Mouse (Mus musculus) layer of hippocampus, adult 6 months (tissue): Measurements from ENCODE around the gene Gdpd2. TPM values are rescaled to one million over a fixed set of nuclear protein-coding genes. Genes with fewer than 3 reads are reported as not detected.

ENCODE experiments used
- long read RNA-seq, 2 experiments: library from polyadenylated mRNA; unstranded; transcript quantifications; one replicate each; pipeline ENCODE4 v2.0.0; 2019 to 2020
- polyA plus RNA-seq: library from polyadenylated mRNA; unstranded; fragments of <200 nt; fragmentation: Nextera tagmentation; gene quantifications from 2 replicates; pipeline ENCODE4 v1.2.3, GENCODE M21; 2021

The Gdpd2 gene
- 3.9 and 4.5 TPM in 2 replicates for polyA plus RNA-seq
- long read RNA-seq, experiment 1, partial matches to known transcripts: 2 of 5 reads
- long read RNA-seq, experiment 1, other reads (novel, unspliced or antisense): 1 of 5 reads
- long read RNA-seq, experiment 2, transcript Gdpd2-201 (16 exons, 2,495 nt): major isoform, 9 of 24 reads
- long read RNA-seq, experiment 2, partial matches to known transcripts: 0 of 24 reads
- long read RNA-seq, experiment 2, other reads (novel, unspliced or antisense): 11 of 24 reads

DNA sequence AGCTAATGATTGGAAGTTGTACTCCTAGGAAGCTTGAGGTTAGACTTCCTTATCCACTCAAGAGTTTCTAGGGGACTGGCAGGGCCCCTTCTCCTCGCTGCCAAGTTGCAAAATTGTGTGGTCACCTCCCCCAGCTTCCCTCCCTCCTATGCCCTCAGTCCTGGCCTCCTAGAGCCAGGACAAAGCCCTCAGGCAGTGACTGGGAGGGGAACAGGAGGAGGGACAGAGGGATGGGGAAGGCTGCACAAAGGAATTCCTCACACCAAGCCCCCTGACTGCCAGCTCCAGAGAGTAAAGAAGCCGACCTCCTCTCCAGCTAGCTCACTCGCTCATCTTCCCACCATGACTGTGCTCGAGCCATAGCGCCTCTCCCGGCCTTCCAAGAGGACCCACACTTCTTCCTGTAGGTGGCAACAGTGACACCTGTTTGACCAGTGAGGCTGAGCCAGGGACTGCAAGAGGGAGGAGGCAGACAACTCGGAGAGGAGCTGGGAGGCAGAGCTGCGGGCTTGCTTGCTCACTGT lies at the start of gene Gdpd2:
Gene Gdpd2, plus strand, starts transcription at position 209 of the 524 bp plus-strand sequence.

DNA sequence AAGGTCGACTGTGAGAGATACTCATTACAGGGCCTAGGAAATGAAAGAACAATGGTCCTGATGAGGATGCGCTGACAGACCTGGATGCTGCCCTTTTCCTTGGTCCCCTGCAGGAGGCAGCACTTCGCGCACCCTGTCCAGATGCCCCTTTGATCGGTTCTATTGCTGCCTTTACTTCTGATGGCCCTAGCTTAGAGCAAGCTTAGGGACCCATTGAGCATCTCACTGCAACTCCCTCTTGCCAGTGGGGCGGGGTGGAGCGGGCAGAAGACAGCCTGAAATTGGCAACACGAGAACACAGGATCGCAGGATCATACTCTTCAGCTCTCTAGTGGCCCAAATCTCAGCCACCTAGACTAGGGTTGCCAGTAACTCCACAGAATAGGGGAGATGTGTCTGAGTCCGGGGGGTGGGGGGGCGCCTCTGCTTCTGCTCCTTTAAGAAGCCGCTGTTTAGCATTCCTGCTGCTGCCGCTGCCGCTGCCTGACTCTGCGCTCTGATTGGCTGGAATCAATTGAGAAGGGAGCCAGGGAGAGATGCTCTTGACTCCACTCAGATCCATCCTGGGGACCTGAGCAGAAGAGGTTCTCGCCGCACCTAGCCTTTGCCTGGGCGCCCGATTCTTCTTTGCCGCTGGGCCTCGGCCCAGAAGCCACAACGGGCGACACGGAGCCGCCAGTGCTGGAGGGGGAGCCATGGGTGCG lies 37.7 kb downstream of the Gdpd2 start, which contains the start of gene Dlg3:
Gene Dlg3, plus strand, starts transcription at position 542 of the 704 bp plus-strand sequence.

Other genes with a start within 250 kb of the Gdpd2 start
- 27.0 and 31.3 TPM in 2 replicates for gene Igbp1, start 235.6 kb upstream of the Gdpd2 start, polyA plus RNA-seq
- 0.04 TPM in 1 of 2 replicates, not detected in the other for gene Dgat2l6, start 205.0 kb upstream of the Gdpd2 start, polyA plus RNA-seq
- not detected in 2 replicates for gene Awat1, start 157.6 kb upstream of the Gdpd2 start, polyA plus RNA-seq
- not detected in 2 replicates for gene P2ry4, start 135.0 kb upstream of the Gdpd2 start, polyA plus RNA-seq
- gene Arr3, start 124.4 kb upstream of the Gdpd2 start, polyA plus RNA-seq: 0.18 TPM in 1 of 2 replicates, not detected in the other
- 0.18 and 0.21 TPM in 2 replicates for gene Kif4, start 104.1 kb upstream of the Gdpd2 start, polyA plus RNA-seq
- gene Pdzd11, start 103.3 kb upstream of the Gdpd2 start, polyA plus RNA-seq: 84.5 and 94.6 TPM in 2 replicates
- 9.9 and 10.3 TPM in 2 replicates for gene Dlg3, start 37.8 kb downstream of the Gdpd2 start, polyA plus RNA-seq